Mouse (Mus musculus) hindbrain, postnatal 0 days (tissue): ENCODE measurements at regions not wholly inside any gene's neighbourhood (a gene's known extent, or its start where the extent isn't known, plus 50 kb on each side); places are given as distances from the start of the nearest gene placed in this dataset.

Experiments used
- ATAC-seq: fragments of 200-750 bp; cut with Nextera tagmentation; 2 replicates; pipeline ENCODE4 v1.8.0; 2017; ENCODE audit warnings: mild to moderate bottlenecking, moderate TSS enrichment, moderate library complexity
- DNase-seq: peaks from one replicate; pipeline ENCODE4 v3.0.0-alpha.2; 2015; ENCODE audit warnings: low spot score
- H3K27ac ChIP-seq: fragments of 300-500 bp; sonication (generic); 2 replicates; pipeline ENCODE4 v1.5.1; 2014; ENCODE audit warnings: mild to moderate bottlenecking
- H3K27me3 ChIP-seq: fragments of 300-500 bp; sonication (generic); 2 replicates; pipeline ENCODE4 v1.6.1; 2014; ENCODE audit warnings: low read length, mixed read lengths; ENCODE audit not compliant: insufficient read depth
- H3K36me3 ChIP-seq: fragments of 300-500 bp; sonication (generic); 2 replicates; pipeline ENCODE4 v1.6.1; 2014; ENCODE audit warnings: low read length, mixed read lengths; ENCODE audit not compliant: insufficient read depth
- H3K4me1 ChIP-seq: fragments of 300-500 bp; sonication (generic); 2 replicates; pipeline ENCODE4 v1.6.1; 2014; ENCODE audit warnings: antibody characterized with exemption, low read length, mixed read lengths; ENCODE audit not compliant: insufficient read depth
- H3K4me2 ChIP-seq: fragments of 300-500 bp; sonication (generic); 2 replicates; pipeline ENCODE4 v1.6.1; 2014; ENCODE audit warnings: low read depth, mild to moderate bottlenecking, low read length, moderate library complexity, mixed read lengths
- H3K4me3 ChIP-seq: fragments of 300-500 bp; sonication (generic); 2 replicates; pipeline ENCODE4 v1.5.1; 2014; ENCODE audit warnings: low read length
- H3K9ac ChIP-seq: fragments of 300-500 bp; sonication (generic); replicated peaks from 2 replicates; pipeline ENCODE4 v1.6.1; 2014; ENCODE audit warnings: mild to moderate bottlenecking, low read length, moderate library complexity, mixed read lengths
- H3K9me3 ChIP-seq: fragments of 300-500 bp; sonication (generic); 2 replicates; pipeline ENCODE4 v1.6.1; 2016; ENCODE audit warnings: low read length, mixed read lengths
- CTCF ChIP-seq: IDR thresholded peaks from 2 replicates; pipeline ENCODE4 v1.5.1; 2016; ENCODE audit warnings: antibody characterized with exemption, control low read depth, low read depth
- WGBS: fragments of 180-500 bp; shearing (Covaris S2); extraction: QIAGEN DNeasy Blood & Tissue Kit; methylation state at CpG from one replicate; pipeline ENCODE4 v1.1.7; 2014; 5-methylcytosine and 5-hydroxymethylcytosine counted together

DNA sequence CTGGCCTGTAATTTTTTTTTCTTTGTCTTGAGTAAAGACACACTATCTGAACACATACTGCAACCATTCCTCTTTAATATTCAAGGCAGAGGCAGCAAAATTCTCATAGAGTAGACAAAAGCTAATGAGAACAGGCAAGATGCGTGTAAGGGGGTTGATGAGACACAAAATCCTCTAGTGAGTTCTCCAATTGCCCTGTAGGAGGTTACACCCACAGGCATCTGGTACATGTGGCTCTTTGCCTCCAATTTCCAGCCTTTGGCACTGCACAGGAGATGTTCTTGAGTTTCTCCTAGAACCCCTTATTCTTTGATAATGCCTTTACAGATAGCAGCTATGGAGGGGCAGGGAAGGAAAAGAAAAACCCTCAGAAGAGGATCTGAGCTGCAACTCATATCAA lies 480.9 kb upstream of the Mctp2 start:
- DNase-seq (no peak), ATAC-seq (no peak)
- 62% methylated on average over 1 of the region's 1 CpGs for WGBS

DNA sequence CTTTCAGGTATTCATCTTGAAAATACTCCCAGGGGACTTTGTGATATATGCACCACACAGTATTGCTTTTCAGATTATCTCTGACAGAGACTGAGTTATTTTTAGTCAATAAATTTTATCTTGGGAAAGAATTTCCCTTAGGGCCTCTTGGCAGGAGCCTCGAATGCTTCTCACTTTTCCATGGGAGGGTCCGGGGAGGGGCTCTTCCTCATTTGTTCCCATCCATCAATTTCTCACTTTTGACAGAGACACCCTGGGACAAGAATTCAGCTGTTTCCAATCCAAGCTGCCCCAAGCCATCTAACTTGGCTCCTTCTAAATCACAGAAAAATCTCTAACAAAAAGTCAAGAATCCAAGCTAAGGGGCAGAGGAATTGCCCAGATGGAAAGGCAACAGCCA lies 481.9 kb upstream of the Mctp2 start:
- H3K27me3 ChIP-seq = no peaks in the 10 kb centered on the region
- no peak for DNase-seq
- no peaks in the 10 kb centered on the region for H3K36me3 ChIP-seq
- no peak overlapping the region for H3K4me3 ChIP-seq
- no peak for ATAC-seq
- no peak overlapping the region for H3K4me2 ChIP-seq
- 34% methylated on average over 2 of the region's 2 CpGs for WGBS
- H3K27ac ChIP-seq = no peak overlapping the region
- no peak overlapping the region for H3K9ac ChIP-seq
- TF ChIP-seq CTCF = no peak
- H3K9me3 ChIP-seq = no peaks in the 10 kb centered on the region
- H3K4me1 ChIP-seq = no peaks in the 10 kb centered on the region

More for the DNA sequence above, 480.9 kb upstream of the Mctp2 start:
- Histone ChIP-seq H3K27me3 (no peaks in the 10 kb centered on the region), H3K36me3 (no peaks in the 10 kb centered on the region), H3K4me1 (no peaks in the 10 kb centered on the region), H3K4me2 (no peak overlapping the region), H3K4me3 (no peak overlapping the region), H3K9ac (no peak overlapping the region), H3K27ac (no peak overlapping the region), H3K9me3 (no peaks in the 10 kb centered on the region)
- TF ChIP-seq CTCF = no peak

DNA sequence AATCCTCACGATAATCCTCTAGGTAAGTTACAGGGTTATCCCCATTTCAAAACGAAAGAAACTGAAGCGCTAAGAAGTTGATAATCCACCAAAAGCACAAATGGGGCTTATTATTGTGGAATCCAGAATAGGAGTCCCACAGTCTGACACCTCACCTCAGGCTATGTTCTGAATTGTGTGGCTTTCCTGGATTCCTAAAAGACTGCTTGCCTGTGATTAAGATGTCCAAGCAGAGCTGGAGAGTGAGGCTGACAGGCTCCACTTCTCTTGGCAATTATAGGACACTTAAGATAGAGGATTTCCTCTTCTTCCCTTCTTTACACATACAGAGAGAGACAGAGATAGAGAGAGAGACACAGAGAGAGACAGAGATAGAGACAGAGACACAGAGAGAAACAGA lies 515.7 kb upstream of the Mctp2 start:
- no peak overlapping the region for H3K4me2 ChIP-seq
- ATAC-seq (no peak), DNase-seq (no peak)
- H3K9ac ChIP-seq = no peak overlapping the region
- 84% methylated on average over 3 of the region's 3 CpGs for WGBS
- no peaks in the 10 kb centered on the region for H3K9me3 ChIP-seq
- no peak for TF ChIP-seq CTCF
- no peak overlapping the region for H3K4me3 ChIP-seq
- no peaks in the 10 kb centered on the region for H3K36me3 ChIP-seq
- H3K27me3 ChIP-seq = no peaks in the 10 kb centered on the region
- no peaks in the 10 kb centered on the region for H3K4me1 ChIP-seq
- H3K27ac ChIP-seq = no peak overlapping the region

DNA sequence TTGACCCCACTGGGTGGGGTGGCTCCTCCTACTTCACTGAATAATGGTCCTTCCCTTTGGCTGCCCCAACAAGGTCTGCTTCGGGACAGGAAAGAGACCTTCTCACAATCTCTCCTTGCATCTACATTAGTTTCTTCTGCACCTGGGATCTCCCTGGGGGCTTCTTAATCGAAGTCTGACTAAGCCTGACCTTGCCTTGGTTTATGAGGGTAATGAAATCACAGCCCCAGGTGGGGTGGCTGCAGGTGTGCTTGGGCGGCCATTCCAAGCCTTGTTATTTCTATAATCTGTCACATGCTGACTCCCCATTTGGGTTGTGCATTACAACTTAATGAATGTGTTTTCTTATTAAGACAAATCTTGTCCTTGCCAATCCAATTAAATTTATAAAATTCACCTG lies 520.2 kb upstream of the Mctp2 start:
- no peaks in the 10 kb centered on the region for H3K36me3 ChIP-seq
- no peak overlapping the region for H3K4me3 ChIP-seq
- ATAC-seq (no peak), DNase-seq (no peak)
- TF ChIP-seq CTCF = no peak
- H3K4me2 ChIP-seq = no peak overlapping the region
- H3K9ac ChIP-seq = no peak overlapping the region
- no peaks in the 10 kb centered on the region for H3K27me3 ChIP-seq
- WGBS = 72% methylated on average over 3 of the region's 3 CpGs
- H3K27ac ChIP-seq = no peak overlapping the region
- H3K4me1 ChIP-seq = no peaks in the 10 kb centered on the region
- H3K9me3 ChIP-seq = no peaks in the 10 kb centered on the region

DNA sequence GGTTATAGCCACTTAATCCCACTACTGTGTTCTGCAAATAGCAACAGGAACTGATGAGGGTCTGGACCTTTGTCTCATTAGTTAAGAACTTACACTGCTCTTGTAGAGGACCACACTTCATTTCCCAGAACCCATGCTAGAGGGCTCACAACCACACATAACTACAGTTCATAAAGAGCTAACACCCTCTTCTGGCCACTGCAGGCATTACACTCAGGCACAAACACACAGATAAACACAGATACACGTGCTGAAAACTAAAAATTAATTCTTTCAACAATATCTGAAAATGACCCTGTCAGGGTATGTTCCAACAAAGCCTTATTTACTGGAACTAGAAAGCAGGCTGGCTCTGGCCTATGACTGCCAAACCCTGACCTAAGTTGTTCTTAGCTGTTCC lies 529.0 kb upstream of the Mctp2 start:
- H3K9ac ChIP-seq = no peak overlapping the region
- ATAC-seq (no peak), DNase-seq (no peak)
- H3K4me3 ChIP-seq = no peak overlapping the region
- H3K4me1 ChIP-seq = no peaks in the 10 kb centered on the region
- H3K36me3 ChIP-seq = no peaks in the 10 kb centered on the region
- no peaks in the 10 kb centered on the region for H3K27me3 ChIP-seq
- 93% methylated on average over 1 of the region's 1 CpGs for WGBS
- peak; percentile 28 for TF ChIP-seq CTCF
- no peak overlapping the region for H3K27ac ChIP-seq
- no peaks in the 10 kb centered on the region for H3K9me3 ChIP-seq
- no peak overlapping the region for H3K4me2 ChIP-seq

DNA sequence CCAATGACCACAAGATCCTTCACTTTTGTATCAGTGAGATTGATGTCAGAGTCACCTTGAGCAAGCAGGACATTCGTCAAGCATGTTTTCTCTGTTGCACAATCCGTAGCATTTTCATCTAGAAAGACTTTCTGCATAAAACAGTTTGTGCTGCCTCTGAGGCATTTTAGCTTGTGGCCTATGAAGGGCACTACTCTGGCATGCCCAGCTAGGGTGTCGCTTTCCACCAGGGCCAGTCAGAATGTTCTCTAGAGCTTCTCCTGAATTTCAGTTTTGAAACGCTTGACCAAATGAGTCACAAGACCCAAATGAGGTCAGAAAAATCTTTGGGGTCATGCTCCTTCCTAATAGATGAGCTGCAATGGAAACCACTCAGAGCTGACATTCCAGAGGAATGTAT lies 529.6 kb upstream of the Mctp2 start:
- Histone ChIP-seq H3K9me3 (no peaks in the 10 kb centered on the region), H3K4me2 (no peak overlapping the region), H3K4me3 (no peak overlapping the region), H3K27ac (no peak overlapping the region), H3K9ac (no peak overlapping the region), H3K4me1 (no peaks in the 10 kb centered on the region), H3K36me3 (no peaks in the 10 kb centered on the region), H3K27me3 (no peaks in the 10 kb centered on the region)
- ATAC-seq = no peak
- WGBS = 75% methylated on average over 4 of the region's 4 CpGs
- TF ChIP-seq CTCF = no peak
- DNase-seq = no peak

DNA sequence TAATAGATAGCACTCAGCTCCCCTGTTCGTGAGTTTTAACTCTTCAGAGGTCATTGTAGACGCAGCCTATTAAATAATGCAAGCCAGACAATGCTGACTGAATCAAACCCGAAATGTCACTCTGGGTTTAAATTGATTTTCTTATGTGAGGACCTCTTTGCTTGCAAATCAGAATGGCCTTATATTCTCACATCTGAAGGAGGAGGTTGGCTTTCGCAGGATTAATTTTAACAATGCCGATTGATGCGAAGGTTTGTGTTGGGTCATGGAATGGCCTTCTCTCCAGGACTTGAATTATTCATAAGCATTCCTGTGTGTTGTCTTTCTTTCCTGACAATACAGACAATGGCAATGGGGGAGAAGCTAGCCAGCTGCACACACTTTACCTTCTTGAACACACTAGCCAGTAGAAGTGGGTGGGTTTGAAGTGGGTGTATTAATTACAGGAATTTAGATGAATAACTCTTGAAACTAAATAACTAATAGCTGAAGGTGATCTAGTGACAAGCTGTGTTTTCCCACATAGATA lies 530.1 kb upstream of the Mctp2 start:
- DNase-seq (no peak), ATAC-seq (no peak)
- Histone ChIP-seq H3K36me3 (no peaks in the 10 kb centered on the region), H3K4me3 (no peak overlapping the region), H3K9me3 (no peaks in the 10 kb centered on the region), H3K4me2 (no peak overlapping the region), H3K27me3 (no peaks in the 10 kb centered on the region), H3K9ac (no peak overlapping the region), H3K4me1 (no peaks in the 10 kb centered on the region), H3K27ac (no peak overlapping the region)
- no peak for TF ChIP-seq CTCF
- 43% methylated on average over 6 of the region's 6 CpGs for WGBS
